Mouse (Mus musculus) CD4-positive, CD25-positive, alpha-beta regulatory T cell, adult 2 months (primary cell): Measurements from ENCODE around the gene Mllt6.
A peak's percentile ranks its signal among the peaks of the same experiment; 100 is the strongest.

Experiments
- DNase-seq: peaks from one replicate; pipeline ENCODE4 v3.0.0-alpha.2; 2012; ENCODE audit warnings: low read depth, low spot score

Gene Mllt6

DNA sequence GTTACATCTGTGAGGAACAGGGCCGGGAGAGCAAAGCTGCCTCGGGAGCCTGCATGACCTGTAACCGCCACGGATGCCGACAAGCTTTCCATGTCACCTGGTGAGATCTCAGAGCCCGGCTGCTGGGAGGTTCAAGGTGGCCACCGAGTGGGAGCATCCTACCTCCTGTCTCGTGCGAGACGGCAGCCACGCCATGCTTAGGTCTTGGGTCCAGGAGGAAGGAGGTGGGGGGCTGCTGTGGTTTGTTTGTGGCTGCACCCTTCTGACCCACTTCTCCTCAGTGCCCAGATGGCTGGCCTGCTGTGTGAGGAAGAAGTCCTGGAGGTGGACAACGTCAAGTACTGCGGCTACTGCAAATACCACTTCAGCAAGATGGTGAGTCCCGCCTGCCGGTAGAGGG, 3.6 kb downstream of the Mllt6 start:
- no peak for DNase-seq

DNA sequence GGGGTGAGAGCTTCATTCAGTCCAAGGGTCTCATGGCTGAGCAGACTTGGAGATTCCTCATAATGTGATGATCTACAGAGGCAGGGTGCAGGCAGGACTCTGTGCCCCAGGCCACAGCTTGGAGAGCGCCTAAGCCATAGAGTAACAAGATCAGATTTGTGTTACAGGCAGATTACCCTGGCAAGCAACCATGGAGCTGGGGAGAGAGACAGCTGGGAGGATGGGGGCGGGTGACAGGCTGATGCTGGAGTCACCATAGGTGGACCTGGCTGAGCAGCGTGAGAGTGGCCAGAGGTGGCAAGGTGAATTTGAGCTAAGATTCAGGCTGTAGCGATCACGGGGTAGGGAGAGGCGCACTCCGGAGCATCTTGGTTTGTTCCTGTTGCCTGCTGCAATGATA, 4.9 kb downstream of the Mllt6 start:
- DNase-seq, result no peak

DNA sequence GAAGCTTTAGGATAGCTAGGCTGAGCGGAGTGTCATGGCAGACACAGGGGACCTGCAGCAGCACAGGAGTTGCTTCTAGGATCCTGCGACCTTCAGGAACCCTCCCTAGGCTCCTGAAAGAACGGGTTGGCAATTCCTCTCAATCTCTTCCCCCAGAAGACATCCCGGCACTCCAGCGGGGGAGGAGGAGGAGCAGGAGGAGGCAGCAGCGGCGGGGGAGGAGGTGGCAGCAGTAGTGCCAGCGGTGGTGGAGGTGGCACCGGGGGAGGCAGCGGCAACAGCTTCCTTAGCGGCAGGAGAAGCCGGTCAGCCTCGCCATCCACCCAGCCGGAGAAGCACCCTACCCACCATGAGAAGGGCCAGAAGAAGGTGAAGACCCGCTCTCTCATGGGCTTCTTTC, 6.1 kb downstream of the Mllt6 start:
- no peak for DNase-seq

DNA sequence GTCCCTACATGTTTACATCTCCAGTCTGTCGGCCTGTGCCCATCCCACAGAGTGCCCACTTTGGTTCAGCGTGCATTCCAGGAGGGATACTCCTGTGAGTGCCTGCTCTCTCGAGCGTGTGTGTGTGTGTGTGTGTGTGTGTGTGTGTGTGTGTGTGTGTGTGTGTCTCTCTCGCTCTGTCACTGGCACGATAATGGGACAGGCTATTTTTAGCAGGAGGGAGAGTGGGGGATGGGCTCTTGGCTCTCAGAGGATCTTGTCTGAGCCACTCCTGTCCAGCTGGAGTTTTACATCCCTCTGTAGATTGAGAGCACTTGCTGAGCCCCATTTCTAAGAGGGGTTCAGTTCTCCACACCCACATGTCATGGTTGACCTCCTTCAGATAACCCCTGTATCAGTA, 6.6 kb downstream of the Mllt6 start:
- DNase-seq, result no peak

DNA sequence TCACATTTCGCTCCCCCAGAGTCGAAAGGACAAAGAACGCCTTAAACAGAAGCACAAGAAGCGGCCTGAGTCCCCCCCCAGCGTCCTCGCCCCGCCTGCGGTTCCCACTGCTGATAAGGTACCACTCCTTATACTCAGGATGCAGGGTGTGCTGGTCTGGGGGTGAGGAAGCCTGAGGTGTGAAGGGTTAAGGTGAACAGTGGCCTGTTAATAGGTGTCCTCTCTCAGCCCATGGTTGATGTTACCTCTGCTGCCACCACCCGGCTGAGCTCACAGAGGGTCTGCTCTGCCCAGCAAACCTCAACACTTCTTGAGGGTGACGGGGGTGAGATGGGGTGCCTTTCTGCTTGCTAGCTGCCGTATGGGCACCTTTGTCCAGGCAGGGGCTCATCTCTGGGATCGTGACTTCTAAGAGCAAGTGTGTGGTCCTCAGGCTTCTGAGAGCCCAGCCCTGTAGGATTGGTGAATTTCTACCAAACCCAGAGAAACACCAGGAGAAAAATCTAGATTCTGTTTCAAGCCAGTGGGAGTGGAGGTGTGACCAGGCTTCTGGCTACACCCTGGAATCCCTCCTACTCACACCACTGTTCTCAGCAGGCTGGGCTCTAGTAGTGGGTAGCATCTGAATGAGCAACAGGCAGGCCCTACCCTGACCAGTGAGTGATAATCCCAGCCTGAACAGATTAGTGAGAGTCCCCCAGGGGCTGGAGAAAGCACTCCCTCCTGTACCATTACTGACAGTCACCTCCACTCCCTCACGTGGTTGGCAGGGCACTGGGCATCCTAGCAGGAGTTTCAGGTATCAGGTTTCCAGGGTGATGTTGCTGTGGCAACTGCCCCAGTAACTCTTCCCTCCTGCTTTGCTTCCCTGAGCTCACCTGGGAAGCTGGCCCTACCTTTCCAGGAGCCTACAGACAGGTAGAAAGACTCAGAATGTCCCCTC, 7.3 kb downstream of the Mllt6 start:
- no peak for DNase-seq

DNA sequence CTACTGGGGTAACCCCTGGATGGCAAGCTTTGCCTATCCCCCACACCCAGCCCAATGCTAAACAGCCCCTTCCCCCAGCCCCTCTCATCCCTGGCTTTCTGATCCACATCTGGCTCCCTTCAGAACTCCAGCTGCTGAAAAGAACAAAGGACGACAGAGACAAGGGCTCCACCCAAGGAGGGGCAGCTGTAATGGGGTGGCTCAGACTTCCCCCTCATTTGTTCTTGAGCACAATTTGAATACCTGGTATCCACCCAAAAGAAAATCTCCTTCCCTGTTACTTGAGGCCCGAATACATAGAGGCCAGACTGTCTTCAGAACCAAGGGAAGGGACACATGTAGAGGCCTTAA, 7.9 kb downstream of the Mllt6 start:
- DNase-seq, result no peak

DNA sequence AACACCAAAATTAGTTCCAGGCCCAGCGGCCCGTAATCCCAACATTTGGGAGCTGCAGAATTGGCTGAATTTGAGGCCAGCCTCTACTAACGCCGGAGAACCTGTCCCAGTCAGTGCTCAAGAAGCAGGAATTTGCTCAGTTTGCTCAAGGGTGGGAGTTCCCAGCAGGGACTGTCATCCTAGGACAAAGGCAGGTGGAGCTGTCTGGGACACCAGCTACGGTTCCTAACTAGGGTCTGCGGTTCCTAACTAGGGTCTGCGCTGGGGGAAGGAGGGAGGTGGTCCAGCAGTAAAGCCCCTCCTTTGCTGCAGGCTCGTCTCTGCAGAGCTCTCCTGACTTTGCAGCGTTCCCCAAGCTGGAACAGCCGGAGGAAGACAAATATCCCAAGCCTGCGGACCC, 9.9 kb downstream of the Mllt6 start:
- DNase-seq, result no peak

DNA sequence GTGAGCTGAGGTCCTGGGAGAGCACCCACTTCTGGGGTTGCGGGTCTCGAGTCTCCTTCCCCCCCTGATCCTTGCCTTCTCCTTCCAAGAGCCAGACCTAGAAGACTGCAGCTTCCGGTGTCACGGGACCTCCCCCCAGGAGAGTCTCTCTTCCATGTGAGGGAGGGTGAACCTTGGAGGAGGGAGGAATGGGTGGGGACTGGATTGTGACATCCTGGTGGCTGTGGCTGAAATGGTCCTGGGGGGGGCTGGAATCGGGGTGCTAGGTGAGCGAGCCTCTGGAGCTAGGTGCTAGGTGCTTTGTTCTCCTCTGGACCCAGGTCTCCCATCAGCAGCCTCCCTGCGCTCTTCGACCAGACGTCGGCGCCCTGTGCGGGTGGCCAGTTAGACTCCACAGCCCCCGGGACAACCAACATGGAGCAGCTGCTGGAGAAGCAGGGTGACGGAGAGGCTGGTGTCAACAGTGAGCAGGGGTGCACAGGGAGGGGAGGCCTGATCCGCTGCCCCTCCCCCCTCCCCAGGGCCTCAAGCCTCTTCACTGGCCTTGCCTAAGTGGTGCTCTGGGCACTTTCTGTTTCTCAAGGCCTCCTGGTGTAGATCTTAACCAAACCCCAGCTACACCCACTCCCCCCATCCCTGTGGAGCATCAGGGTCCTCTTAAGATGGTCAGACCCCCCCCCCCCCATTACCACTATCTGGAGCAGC, 13.0 kb downstream of the Mllt6 start:
- DNase-seq, result no peak

DNA sequence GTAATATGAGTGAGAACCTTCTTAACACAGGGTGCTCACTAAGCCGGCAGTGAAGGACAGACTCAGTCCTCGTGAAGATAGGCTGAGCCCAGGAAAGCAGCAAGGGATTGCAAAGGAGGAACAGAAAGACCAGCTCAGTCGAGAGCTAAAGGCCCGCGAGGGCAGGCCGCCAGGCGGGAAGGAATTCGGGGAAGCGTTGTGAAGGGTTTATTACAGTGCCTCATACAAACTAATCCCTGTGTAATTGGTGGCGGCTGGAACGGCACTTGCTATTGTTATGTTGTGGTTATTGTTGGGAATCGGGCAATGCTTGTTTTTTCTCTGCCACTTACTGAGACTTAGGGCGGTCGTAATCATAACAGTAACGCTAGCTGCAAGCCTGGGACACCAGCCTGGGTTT, 14.2 kb downstream of the Mllt6 start:
- DNase-seq, result no peak

DNA sequence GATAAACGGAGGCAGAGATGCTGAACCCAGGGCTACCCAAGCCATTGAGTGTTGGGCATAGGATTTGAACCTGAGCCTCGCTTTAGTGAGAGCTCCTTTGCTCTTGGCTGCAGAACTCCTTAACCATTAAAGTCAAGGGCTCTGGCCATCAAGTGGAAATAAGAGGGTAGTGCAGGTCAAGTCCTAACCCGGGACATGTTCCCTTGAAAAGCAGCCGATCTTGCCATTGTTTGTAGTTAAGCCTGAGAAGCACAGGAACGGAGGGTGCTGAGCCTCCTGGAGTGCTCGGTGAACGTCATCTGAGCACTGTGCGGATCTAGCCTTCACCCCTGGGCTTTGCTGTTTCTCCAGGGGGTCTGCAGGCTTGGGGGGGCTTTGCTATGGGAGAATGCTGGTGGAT, 14.6 kb downstream of the Mllt6 start:
- DNase-seq, result no peak

DNA sequence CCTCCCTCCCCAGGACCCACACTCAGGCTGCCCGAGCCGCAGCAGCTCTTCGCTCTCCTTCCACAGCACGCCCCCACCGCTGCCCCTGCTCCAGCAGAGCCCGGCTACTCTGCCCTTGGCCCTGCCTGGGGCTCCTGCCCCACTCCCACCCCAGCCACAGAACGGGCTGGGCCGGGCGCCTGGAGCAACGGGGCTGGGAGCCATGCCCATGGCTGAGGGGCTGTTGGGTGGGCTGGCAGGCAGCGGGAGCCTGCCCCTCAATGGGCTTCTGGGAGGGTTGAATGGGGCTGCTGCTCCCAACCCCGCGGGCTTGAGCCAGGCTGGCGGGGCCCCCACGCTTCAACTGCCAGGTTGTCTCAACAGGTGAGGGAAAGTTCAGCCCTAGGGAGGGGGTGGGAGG, 15.1 kb downstream of the Mllt6 start:
- no peak for DNase-seq

DNA sequence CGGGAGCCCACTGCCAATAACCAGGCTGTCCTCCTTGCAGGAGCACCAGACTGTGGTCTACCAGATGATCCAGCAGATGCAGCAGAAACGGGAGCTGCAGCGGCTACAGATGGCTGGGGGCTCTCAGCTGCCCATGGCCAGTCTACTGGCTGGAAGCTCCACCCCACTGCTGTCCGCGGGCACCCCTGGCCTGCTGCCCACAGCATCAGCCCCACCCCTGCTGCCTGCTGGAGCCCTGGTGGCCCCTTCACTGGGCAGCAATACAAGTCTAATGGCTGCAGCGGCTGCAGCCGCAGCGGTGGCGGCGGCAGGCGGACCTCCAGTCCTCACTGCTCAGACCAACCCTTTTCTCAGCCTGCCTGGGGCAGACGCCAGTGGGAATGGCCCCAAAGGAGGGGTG, 17.2 kb downstream of the Mllt6 start:
- no peak for DNase-seq

DNA sequence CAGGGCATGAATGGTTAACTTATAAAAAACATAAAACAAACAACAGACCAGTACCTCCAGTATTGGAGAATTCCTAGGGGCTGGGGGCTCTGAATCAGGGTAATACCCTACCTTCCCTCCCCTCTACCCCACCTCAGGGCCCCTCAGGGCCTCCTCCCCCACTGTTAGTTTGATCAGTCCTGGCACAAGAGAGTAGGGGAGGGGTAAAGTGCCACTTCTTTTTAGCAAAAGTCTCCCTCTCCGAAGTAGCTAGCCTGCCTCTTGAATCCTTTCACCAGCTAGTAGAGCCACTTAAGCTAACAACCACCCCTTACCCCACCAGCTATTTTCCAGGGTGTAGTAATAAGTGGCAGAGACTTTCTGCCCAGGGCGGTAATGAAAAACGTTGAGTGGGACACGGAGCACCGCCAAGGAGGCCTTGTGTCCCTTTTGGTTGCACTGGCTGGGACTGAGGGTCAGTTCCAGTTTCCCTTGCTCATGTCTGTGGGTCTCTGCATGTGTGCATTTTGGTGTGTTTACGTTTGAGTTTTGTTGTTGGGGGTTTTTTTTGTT, 19.4 kb downstream of the Mllt6 start:
- DNase-seq, result no peak

DNA sequence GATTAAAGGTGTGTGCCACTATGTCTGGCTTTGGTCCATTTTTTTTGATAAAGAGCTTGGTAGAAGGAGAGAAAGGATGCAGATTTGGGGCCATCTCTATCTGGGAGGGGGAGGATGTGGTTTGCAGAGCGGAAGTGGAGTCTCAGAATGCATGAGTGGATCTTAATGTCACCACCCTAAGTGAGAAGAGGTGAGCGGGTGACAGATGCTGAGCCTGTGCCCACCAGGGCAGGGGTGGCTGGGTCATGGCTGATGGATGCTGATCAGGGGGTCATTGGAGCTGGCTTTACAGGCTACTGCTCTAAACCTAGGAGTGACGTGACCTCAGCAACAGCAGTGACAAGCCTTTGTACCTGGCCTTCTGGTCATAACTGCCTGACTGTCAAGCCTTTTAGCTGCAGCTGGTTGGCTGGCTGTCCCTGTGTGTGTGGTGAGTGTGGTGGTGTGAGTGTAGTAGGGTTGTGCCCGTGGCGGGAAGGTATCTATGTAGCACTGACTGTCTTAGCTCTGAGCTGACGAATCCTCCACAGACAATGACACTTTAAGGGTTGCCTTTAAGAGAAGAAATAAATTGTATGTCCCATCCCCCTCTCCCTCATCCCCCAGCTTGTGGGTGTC, 21.0 kb downstream of the Mllt6 start:
- peak; percentile 87 for DNase-seq

DNA sequence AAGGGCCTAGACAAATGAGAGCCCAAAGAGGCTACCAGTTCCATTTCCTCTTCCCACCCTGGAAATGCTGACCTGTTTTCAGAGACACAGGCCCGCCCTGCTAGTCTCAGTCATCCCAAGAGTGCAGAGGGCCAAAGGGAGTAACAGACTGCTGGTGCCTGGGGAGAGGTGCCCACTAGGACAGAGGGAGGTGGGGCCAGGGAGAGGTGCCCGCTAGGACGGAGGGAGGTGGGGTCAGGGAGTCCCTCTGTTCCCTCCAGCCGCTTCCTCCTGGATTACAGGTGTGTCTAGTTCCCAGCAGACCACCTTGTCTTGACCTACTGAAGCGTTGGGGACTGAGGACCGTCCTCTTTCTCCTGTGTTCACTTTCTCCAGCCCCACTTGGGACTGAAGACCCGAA, 21.6 kb downstream of the Mllt6 start:
- no peak for DNase-seq

DNA sequence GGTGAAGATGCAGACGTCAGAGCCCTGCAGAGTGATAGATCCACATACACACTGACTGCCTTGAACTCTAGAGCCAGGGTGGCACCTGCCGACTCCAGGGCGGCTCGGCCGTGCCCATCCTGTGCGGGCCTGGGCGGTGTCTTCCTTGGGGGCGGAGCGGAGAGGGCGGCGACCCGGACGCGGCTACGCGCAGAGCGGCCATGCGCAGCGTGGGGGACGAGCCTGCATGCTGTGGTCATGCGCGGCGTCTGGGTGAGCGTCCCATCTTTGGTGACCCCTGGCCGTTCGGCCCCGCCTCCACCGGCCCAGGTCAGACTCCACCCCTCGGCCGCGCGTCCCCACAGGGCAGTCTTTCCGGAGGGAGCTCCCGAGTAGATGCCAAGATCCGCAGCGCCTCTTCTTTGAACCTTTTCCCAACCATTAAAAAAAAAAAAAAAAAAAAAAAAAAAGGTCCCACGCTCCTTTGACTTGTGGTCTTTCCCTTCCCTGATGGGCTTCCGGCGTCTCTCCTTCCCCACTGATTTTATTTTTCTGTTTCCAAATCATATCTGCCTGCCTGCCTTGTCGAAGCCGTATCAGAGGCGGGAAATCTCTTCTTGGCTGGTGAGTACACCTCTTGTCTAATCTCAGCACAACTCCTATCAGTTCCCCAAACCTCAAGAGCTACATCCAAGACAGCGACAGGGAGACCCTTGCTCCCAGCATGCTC, 22.6 kb downstream of the Mllt6 start, which contains the start of gene Cisd3:
TSS of gene Cisd3 (plus strand) at position 214 of the 709 bp plus-strand sequence.
- peak; percentile 89 for DNase-seq

DNA sequence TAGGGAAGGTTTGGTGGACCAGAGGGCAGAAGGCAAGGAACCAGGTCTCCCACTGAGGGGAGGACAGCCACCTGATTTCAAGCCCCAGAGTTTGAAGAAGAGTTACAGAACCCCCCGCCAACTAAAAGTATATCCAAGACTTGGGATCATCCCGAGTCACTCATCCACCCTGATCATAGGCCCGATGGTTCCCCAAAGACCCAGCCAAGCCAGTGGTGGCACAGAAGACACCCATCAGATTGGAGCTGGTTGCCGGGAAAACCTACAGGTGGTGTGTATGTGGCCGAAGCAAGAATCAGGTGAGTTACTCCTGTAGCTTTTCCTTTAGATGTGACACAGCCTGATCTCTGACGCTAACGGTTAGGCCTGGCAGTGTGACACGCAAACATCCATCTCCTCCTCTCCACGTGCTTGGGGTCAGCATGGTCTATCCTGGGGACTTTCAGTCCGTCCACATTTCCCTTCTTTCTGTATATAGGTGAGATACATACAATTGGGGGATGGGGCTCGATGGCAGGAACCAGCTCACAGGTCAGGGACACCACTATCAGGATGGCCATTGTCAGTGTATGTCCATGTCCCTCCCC, 23.2 kb downstream of the Mllt6 start:
- no peak for DNase-seq

DNA sequence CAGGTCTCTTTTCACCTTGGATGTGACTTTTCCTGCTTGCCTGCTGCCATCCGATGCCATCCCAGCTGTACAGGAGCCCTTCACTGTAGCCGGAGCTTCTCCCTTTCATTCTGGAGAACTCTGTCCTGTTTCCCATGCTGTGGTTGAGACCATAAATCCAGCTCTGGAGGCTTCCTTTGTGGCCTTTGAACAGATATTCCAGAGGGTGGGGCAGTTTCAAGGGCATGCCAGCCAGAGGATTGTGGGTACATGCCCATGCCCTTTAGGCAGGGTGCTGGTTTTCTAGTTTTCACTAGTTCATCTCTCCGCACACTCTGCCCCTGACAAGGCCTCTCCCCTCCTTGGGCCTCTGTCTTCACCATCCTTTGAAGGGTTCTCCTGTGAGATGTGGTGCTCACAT, 23.8 kb downstream of the Mllt6 start:
- no peak for DNase-seq

DNA sequence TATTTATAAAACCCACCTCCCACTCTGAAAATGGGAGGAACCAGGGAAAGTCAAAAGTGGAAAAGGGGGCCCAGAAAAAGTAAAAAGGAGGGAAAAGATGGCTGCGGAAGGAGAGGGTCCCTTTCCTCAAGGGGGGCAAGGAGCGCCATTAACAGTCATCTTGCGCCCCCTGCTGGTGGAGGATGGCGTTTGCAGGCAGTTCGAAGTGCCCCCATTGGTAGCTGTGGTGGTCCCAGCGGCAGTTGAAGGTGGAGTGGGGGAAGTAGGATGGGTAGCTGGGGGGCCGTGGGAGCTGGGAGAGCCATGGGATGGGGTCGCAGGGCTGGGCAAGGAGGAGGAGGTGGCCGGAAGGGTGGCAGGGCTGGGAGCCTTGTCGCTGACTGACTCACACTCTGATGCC, 26.6 kb downstream of the Mllt6 start:
- peak; percentile 71 for DNase-seq

DNA sequence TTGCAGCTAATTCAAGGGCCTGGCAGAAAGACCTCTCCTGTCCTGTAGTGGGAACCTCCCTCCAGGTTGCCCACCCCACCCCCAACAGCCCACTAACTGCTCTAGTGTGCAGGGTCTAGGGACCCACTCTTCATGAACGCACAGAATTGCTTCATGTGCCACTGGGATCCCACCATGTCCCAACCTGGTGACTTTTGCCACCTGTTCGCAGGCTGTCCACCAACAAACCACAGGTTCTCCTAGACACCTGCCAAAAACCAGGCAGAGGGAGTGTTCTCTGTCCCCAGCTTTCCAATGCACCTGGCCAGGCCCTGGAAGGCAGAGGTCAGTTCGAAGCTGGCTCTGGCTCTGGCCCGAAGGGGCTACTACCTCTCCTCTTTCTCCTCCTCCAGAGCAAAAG, 31.2 kb downstream of the Mllt6 start:
- DNase-seq, result no peak
